Mouse (Mus musculus) stomach, postnatal 0 days (tissue): ENCODE results near the gene March2.

ENCODE experiments used
- CTCF ChIP-seq: IDR thresholded peaks from 2 replicates; pipeline ENCODE4 v1.5.1; 2016; ENCODE audit warnings: antibody characterized with exemption, low read depth, mild to moderate bottlenecking, moderate library complexity
- EP300 ChIP-seq: optimal IDR thresholded peaks from 2 replicates; pipeline ENCODE3; 2016; ENCODE audit warnings: antibody characterized with exemption

GRCm38 (mm10) chr17:33637516-33638276 is 80.8 kb downstream of the March2 start, which contains the start of gene Pram1:
- TF ChIP-seq CTCF (no peak), EP300 (no peak)
